Mouse (Mus musculus): ENCODE results near the gene Helq. TPM values are rescaled to one million over a fixed set of nuclear protein-coding genes. Genes with fewer than 3 reads are reported as not detected.

Gene Helq
- polyA plus RNA-seq, 1 experiment from 2014 or later = 10.9 TPM

DNA sequence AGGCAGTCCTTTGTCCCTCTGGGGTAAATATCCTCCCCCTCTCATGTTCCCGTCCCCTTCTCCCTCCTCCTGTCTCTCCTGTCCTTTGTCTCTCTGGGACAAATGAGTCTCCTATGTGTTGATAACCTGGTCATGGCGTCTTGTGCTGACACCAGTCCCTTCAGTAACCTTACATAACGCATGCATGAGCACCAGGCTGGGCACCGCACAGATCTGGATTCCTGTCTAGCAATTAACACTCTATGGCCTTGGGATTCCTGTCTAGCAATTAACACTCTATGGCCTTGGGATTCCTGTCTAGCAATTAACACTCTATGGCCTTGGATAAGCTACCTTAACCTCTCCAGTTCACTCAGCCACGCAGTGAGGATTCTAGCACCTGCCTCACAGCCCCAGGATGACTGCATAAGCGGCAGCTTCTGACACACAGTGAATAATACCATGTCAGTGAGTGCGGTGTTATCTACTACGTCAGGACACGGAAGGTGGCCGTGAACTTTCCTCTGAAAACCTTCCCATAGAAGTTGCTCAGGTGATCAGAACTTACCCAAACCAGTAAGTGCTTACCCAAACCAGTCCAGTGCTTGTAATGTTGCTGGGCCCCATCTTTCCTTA is 38.2 kb downstream of the Helq start:
- Histone ChIP-seq H3K27me3 (ENCODE audit: control insufficient read depth, insufficient read depth, low read depth, low read length) (no peaks in the 10 kb centered on the region), H3K4me2 (ENCODE audit: low read depth, low read length) (no peak overlapping the region), H3K27ac (ENCODE audit: low read length) (no peak overlapping the region), H3K36me3 (ENCODE audit: control insufficient read depth, insufficient read depth, low read length) (peaks cover 4% of the 10 kb centered on the region), H3K4me1 (replicated peaks; ENCODE audit: control insufficient read depth, insufficient read depth, low read length) (no peaks in the 10 kb centered on the region), H3K9me3 (ENCODE audit: control insufficient read depth, low read length) (no peaks in the 10 kb centered on the region), H3K9ac (ENCODE audit: low read length) (no peak overlapping the region), H3K4me3 (ENCODE audit: low read length) (no peak overlapping the region)
- WGBS = 83% methylated on average over 10 of the region's 10 CpGs
- ATAC-seq (ENCODE audit: low read depth) = no peak

DNA sequence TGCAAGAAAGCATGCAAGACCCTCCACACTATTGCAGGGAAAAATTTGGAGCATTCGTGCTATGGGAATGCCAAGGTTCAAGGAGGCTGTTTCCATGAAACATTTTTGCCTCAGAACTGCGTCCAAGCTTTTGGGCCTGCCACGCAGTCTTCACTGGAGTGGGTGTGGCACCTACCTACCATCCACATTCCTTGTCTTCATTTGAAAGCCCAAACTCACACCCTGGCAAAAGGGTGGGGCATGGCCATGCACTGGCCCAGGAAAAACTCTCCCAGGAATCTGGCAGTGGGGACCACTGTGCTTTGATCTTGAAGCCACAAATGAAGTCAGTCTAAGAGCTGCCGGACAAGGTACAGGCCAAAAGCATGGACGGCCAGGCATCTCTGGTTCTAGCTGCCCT is 40.3 kb downstream of the Helq start:
- H3K4me2 ChIP-seq (ENCODE audit: low read depth, low read length) = no peak overlapping the region
- H3K36me3 ChIP-seq (ENCODE audit: control insufficient read depth, insufficient read depth, low read length) = no peaks in the 10 kb centered on the region
- H3K27me3 ChIP-seq (ENCODE audit: control insufficient read depth, insufficient read depth, low read depth, low read length) = no peaks in the 10 kb centered on the region
- no peaks in the 10 kb centered on the region for H3K4me1 ChIP-seq (replicated peaks; ENCODE audit: control insufficient read depth, insufficient read depth, low read length)
- H3K27ac ChIP-seq (ENCODE audit: low read length) = no peak overlapping the region
- H3K9me3 ChIP-seq (ENCODE audit: control insufficient read depth, low read length) = no peaks in the 10 kb centered on the region
- no peak overlapping the region for H3K9ac ChIP-seq (ENCODE audit: low read length)
- no peak overlapping the region for H3K4me3 ChIP-seq (ENCODE audit: low read length)
- no peak for ATAC-seq (ENCODE audit: low read depth)
- 92% methylated on average over 5 of the region's 5 CpGs for WGBS

DNA sequence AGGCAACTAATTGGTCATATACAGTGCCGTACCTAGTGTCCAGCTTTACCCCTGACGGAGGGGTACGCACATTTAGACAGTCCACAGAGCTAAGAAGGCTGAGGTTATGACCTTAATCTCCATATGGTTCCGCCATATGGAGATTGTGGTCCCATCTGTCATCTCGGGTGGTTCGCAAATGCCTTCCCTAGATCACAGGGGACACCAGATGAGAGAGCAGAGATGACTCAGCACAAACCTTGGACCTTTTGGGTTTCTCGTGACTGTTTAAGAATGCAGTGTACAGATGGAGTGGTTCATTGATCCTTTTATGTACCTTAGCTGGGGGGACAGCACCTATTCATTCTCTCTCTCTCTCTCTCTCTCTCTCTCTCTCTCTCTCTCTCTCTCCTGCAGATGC is 45.0 kb downstream of the Helq start:
- H3K4me2 ChIP-seq (ENCODE audit: low read depth, low read length) = no peak overlapping the region
- H3K4me3 ChIP-seq (ENCODE audit: low read length) = no peak overlapping the region
- no peak overlapping the region for H3K9ac ChIP-seq (ENCODE audit: low read length)
- no peak overlapping the region for H3K27ac ChIP-seq (ENCODE audit: low read length)
- no peak for ATAC-seq (ENCODE audit: low read depth)
- no peaks in the 10 kb centered on the region for H3K27me3 ChIP-seq (ENCODE audit: control insufficient read depth, insufficient read depth, low read depth, low read length)
- 59% methylated on average over 7 of the region's 7 CpGs for WGBS
- no peaks in the 10 kb centered on the region for H3K9me3 ChIP-seq (ENCODE audit: control insufficient read depth, low read length)
- no peaks in the 10 kb centered on the region for H3K4me1 ChIP-seq (replicated peaks; ENCODE audit: control insufficient read depth, insufficient read depth, low read length)
- no peaks in the 10 kb centered on the region for H3K36me3 ChIP-seq (ENCODE audit: control insufficient read depth, insufficient read depth, low read length)

DNA sequence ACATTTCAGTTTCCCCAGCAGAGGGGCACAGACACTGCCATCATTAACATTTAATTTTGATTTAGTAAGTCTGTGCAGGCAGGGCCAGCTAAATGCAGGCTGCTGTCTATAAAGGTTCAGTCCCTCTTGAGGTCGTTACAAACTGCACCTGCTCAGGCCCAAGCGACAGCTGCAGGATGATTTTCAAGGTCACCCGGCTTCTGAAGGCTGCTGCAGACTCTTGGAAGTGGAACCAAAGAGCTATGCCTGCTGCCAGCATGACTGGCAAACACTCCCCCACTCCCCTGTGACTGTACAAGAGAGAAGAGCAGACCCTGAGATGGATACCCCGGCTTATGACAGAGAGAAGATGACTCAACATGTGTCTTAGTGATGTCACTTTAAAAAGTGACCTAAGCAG is 46.7 kb downstream of the Helq start:
- no peak for ATAC-seq (ENCODE audit: low read depth)
- Histone ChIP-seq H3K4me1 (replicated peaks; ENCODE audit: control insufficient read depth, insufficient read depth, low read length) (no peaks in the 10 kb centered on the region), H3K4me2 (ENCODE audit: low read depth, low read length) (no peak overlapping the region), H3K27ac (ENCODE audit: low read length) (no peak overlapping the region), H3K4me3 (ENCODE audit: low read length) (no peak overlapping the region), H3K9ac (ENCODE audit: low read length) (no peak overlapping the region), H3K27me3 (ENCODE audit: control insufficient read depth, insufficient read depth, low read depth, low read length) (no peaks in the 10 kb centered on the region), H3K9me3 (ENCODE audit: control insufficient read depth, low read length) (no peaks in the 10 kb centered on the region), H3K36me3 (ENCODE audit: control insufficient read depth, insufficient read depth, low read length) (no peaks in the 10 kb centered on the region)
- 65% methylated on average over 4 of the region's 4 CpGs for WGBS

DNA sequence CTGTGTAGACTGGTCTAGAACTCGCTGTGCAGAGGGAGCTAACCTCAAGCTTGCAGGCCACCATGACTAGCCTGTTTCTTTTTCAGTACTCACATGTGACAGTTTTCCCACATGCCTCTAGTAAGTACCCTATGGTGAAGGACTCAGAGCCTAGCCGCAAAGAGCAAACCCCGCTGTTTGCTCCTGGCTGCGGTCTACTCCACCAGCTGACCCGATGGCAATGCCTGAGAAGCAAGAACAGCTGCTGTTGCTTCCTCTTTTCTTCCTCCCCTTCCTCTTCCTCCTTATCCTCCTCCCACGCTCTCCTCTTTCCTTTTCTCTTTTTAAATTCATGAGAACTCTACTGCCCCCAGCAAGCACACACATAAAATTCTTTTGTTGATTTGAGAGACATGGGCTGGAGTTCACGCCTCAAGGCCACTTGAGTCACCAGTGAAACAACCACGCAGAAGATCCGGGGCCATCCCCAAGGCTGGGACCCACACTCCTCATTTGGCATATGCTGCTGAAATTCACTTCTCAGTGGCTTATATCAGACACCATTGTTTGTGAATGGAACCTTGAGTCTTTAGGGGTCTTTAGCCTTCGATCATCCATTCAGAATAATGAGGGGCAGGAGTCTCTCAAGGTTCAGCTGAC is 47.7 kb downstream of the Helq start:
- no peak overlapping the region for H3K27ac ChIP-seq (ENCODE audit: low read length)
- H3K4me3 ChIP-seq (ENCODE audit: low read length) = no peak overlapping the region
- no peak overlapping the region for H3K9ac ChIP-seq (ENCODE audit: low read length)
- H3K27me3 ChIP-seq (ENCODE audit: control insufficient read depth, insufficient read depth, low read depth, low read length) = no peaks in the 10 kb centered on the region
- H3K9me3 ChIP-seq (ENCODE audit: control insufficient read depth, low read length) = no peaks in the 10 kb centered on the region
- H3K4me1 ChIP-seq (replicated peaks; ENCODE audit: control insufficient read depth, insufficient read depth, low read length) = no peaks in the 10 kb centered on the region
- 73% methylated on average over 10 of the region's 10 CpGs for WGBS
- ATAC-seq (ENCODE audit: low read depth) = no peak
- H3K4me2 ChIP-seq (ENCODE audit: low read depth, low read length) = no peak overlapping the region
- H3K36me3 ChIP-seq (ENCODE audit: control insufficient read depth, insufficient read depth, low read length) = no peaks in the 10 kb centered on the region

DNA sequence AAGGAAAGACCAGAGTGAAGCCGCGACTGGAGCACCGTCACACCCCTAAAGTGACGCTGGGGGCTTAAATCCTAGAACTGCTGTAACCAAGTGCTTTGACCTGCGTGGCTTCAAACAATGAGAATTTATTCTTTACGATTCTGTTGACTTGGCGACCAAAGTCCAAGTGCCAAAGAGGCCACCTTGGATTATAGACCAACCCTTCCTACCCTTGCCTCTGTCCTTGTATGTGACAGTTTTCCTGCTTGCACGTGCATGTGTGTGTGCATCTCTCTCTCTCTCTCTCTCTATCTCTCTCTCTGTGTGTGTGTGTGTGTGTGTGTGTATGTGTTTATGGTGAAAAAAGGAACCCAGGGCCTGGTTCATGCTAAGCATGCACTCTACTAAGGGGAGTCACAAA is 59.6 kb downstream of the Helq start:
- ATAC-seq (ENCODE audit: low read depth) = no peak
- H3K27ac ChIP-seq (ENCODE audit: low read length) = no peak overlapping the region
- 90% methylated on average over 8 of the region's 8 CpGs for WGBS
- H3K9ac ChIP-seq (ENCODE audit: low read length) = no peak overlapping the region
- H3K4me2 ChIP-seq (ENCODE audit: low read depth, low read length) = no peak overlapping the region
- H3K9me3 ChIP-seq (ENCODE audit: control insufficient read depth, low read length) = 0 out of 2 replicates have a peak, but pooled peaks cover 3% of the 10 kb centered on the region
- no peak overlapping the region for H3K4me3 ChIP-seq (ENCODE audit: low read length)
- no peaks in the 10 kb centered on the region for H3K36me3 ChIP-seq (ENCODE audit: control insufficient read depth, insufficient read depth, low read length)
- H3K27me3 ChIP-seq (ENCODE audit: control insufficient read depth, insufficient read depth, low read depth, low read length) = no peaks in the 10 kb centered on the region
- H3K4me1 ChIP-seq (replicated peaks; ENCODE audit: control insufficient read depth, insufficient read depth, low read length) = no peaks in the 10 kb centered on the region

DNA sequence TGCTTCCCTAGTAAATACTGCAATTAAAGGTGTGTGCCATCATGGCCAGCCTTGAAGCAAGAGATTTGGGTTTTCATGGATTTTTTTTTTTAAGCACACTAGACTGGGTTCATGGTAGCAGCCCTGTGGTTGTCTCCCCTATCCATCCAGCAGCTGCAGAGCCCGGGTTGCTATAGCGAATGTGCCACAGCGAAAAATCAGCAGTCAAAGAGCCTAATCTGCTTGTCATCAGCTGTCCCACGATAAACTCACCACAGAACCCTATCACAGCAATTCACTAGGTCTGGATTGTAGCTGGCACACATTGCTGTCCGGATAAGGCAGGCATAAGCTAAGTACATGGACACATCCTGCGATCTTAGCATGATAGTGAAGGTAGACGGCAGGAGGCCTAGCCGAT is 61.5 kb downstream of the Helq start:
- Histone ChIP-seq H3K36me3 (ENCODE audit: control insufficient read depth, insufficient read depth, low read length) (no peaks in the 10 kb centered on the region), H3K4me1 (replicated peaks; ENCODE audit: control insufficient read depth, insufficient read depth, low read length) (no peaks in the 10 kb centered on the region), H3K9me3 (ENCODE audit: control insufficient read depth, low read length) (0 out of 2 replicates have a peak, but pooled peaks cover 3% of the 10 kb centered on the region), H3K4me2 (ENCODE audit: low read depth, low read length) (no peak overlapping the region), H3K27me3 (ENCODE audit: control insufficient read depth, insufficient read depth, low read depth, low read length) (no peaks in the 10 kb centered on the region), H3K4me3 (ENCODE audit: low read length) (no peak overlapping the region), H3K27ac (ENCODE audit: low read length) (no peak overlapping the region), H3K9ac (ENCODE audit: low read length) (no peak overlapping the region)
- 81% methylated on average over 8 of the region's 8 CpGs for WGBS
- no peak for ATAC-seq (ENCODE audit: low read depth)

DNA sequence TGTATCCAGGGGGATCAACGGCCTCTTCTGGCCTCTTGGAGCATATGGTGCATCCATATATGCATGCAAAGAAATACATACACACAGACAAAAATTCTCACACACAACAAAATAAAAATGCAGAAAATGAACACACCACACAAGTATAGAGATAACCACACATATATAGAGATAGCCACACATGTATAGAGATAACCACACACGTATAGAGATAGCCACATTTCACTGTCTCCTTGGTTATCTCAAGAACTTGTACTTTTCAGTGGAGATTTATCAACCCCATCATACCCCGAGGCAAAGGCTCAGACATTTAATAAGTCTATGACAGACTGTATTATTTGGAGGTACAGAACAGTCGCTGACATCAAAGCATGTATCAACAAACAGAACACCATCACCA is 63.9 kb downstream of the Helq start:
- no peaks in the 10 kb centered on the region for H3K27me3 ChIP-seq (ENCODE audit: control insufficient read depth, insufficient read depth, low read depth, low read length)
- H3K9me3 ChIP-seq (ENCODE audit: control insufficient read depth, low read length) = no peaks in the 10 kb centered on the region
- 61% methylated on average over 4 of the region's 4 CpGs for WGBS
- no peak overlapping the region for H3K27ac ChIP-seq (ENCODE audit: low read length)
- no peak overlapping the region for H3K9ac ChIP-seq (ENCODE audit: low read length)
- H3K4me1 ChIP-seq (replicated peaks; ENCODE audit: control insufficient read depth, insufficient read depth, low read length) = no peaks in the 10 kb centered on the region
- H3K36me3 ChIP-seq (ENCODE audit: control insufficient read depth, insufficient read depth, low read length) = no peaks in the 10 kb centered on the region
- H3K4me3 ChIP-seq (ENCODE audit: low read length) = no peak overlapping the region
- ATAC-seq (ENCODE audit: low read depth) = no peak
- H3K4me2 ChIP-seq (ENCODE audit: low read depth, low read length) = no peak overlapping the region

DNA sequence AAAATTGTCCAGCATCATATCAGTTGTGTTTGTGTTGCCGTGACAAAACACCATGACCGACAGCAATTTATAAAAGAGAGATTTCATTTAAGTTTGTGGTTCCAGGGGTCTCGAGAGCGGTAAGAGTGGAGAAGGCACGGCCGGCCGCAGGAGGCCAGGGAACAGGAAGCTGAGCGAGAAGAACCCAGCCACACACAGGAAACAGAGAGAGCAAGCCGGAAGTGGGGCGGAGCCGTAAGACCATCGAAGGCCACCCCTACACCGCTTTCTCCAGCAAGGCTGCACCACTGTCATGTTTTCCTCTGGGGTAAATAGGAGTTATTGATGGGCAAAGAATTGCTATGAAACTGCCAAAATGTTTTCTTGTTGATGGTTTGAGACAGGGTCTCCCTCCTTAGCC is 69.6 kb downstream of the Helq start:
- WGBS = 73% methylated on average over 13 of the region's 13 CpGs
- no peak for ATAC-seq (ENCODE audit: low read depth)

More for the DNA sequence above, 69.6 kb downstream of the Helq start:
- Histone ChIP-seq H3K4me3 (ENCODE audit: low read length) (no peak overlapping the region), H3K36me3 (ENCODE audit: control insufficient read depth, insufficient read depth, low read length) (no peaks in the 10 kb centered on the region), H3K9me3 (ENCODE audit: control insufficient read depth, low read length) (no peaks in the 10 kb centered on the region), H3K9ac (ENCODE audit: low read length) (no peak overlapping the region), H3K4me2 (ENCODE audit: low read depth, low read length) (no peak overlapping the region), H3K4me1 (replicated peaks; ENCODE audit: control insufficient read depth, insufficient read depth, low read length) (no peaks in the 10 kb centered on the region), H3K27ac (ENCODE audit: low read length) (no peak overlapping the region), H3K27me3 (ENCODE audit: control insufficient read depth, insufficient read depth, low read depth, low read length) (no peaks in the 10 kb centered on the region)

Data from lung, embryonic 16.5 days (tissue).